Mouse (Mus musculus): ENCODE data around the gene Neurl3.
A peak's percentile ranks its signal among the peaks of the same experiment; 100 is the strongest.

Gene Neurl3

GRCm38 (mm10) chr1:36258631-36259030, 15.8 kb downstream of the Neurl3 start:
- no peak for DNase-seq (ENCODE audit: low read depth, low spot score)

GRCm38 (mm10) chr1:36257276-36257675, 17.2 kb downstream of the Neurl3 start:
- DNase-seq (ENCODE audit: low read depth, low spot score), result no peak

DNA sequence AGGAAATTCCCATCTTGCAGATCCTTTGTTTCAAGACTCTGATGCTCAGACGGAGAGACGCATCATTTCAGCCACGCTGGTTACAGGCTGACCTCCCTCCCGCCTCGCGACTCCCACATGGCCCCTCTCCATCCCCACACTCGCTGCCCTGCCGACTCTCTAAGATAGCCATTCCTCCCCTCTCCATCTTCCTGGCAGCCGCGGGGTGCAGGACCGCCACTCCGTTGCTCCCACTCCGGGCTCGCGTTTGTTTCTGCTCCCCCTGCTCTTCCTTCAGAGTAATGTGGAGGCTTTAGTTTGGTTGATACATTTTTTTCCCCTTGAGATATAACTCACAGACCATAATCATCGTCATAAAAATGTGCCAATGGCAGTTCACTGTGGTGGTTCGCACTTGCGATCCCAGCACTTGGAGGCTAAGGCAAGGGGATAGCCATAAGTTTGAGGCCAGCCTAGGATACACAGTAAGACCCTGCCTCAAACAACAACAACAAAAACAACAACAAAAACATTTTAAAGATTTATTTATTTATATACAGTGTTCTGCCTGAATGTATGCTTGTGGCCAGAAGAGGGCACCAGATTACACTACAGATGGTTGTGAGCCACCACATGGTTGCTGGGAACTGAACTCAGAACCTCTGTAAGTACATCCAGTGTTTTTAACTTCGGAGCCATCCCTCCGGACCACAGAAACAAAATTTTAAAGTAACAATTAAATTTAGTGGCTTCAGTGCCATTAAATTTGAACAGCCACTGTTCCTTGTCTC, 18.4 kb downstream of the Neurl3 start:
- no peak for DNase-seq (ENCODE audit: low read depth, low spot score)

DNA sequence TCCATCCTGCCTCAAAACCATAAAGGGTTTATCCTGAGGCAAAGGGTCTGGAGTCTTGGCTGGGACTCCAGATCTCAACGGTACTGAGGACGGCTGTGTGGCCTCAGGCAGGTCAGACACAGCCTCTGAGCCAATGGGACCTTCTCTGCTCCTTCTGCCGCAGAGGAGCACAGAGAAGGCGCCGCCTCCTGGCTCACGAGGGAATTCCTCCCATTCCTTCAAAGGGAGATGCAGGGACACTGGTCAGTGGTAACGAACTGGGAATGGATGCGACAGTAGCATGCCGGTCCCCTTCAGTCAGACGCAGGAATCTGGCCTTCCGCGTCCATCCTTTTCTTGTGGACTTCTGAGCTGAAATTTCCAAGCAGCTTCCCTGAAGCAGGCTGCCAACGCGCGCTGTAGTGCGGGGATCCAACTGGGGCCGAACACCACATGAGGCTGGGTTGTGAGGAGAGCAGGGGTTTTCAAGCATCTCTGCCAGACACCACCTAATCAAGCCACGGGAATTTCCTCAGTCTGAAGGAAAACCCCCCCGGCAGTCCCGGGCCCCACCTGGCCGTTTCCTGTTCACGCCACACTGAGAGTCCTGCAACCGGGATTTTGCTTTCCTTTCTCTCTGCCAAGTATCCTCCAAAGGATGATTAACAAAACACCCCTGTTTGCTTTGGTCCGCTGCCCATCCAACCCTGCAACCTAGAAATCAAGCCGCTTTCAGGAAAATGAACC, 19.7 kb downstream of the Neurl3 start:
- DNase-seq (ENCODE audit: low read depth, low spot score), result no peak

- DNase-seq (ENCODE audit: low read depth, low spot score), result peak; percentile 76
These were observed 21.7 kb downstream of the Neurl3 start for GRCm38 (mm10) chr1:36252791-36253190.

- DNase-seq (ENCODE audit: low read depth, low spot score), result no peak
These were observed 23.1 kb downstream of the Neurl3 start for GRCm38 (mm10) chr1:36251426-36251825.

GRCm38 (mm10) chr1:36246688-36247087, 27.8 kb downstream of the Neurl3 start:
- no peak for DNase-seq (ENCODE audit: low read depth, low spot score)

GRCm38 (mm10) chr1:36244828-36245215, 29.7 kb downstream of the Neurl3 start:
- DNase-seq (ENCODE audit: low read depth, low spot score), result no peak

DNA sequence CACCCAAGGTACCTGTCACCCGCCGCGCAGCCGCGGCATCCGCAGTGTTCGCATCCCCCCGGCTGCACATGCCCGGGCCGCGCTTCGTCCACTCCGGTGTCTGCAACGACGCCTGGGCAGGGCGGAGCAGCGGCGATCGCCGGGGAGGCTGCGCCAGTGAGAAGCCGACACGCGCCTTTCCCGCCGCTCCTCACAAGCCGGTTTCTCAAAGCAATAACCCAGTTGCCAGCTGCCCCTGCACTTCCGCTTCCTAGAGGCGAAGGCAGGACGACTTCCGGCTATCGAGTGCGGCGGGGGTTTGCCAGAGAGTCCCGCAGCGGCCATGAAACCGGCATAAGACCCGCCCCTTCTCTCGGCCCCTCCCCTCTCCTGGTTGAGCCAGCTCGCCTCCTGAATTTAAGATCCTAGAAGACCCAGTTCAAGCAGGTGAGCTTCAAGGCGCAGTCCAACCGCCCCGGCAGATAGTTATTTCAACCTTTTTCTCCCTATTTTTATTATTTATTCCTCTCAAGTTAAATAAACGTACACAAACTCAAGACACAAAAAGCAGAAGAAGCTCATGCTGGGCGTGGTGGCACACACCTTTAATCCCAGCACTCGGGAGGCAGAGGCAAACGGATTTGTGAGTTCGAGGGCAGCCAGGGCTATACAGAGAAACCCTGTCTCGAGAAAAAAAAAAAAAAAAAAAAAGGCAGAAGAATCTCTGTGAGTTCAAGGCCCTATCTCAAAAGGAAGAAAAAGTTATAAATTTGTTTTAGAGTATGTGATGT, 30.2 kb downstream of the Neurl3 start, which contains the start of gene Uggt1:
Uggt1 (minus strand) TSS at position 663 of the 770 bp plus-strand sequence.
- peak; percentile 88 for DNase-seq (ENCODE audit: low read depth, low spot score)

GRCm38 (mm10) chr1:36243447-36244057, 30.9 kb downstream of the Neurl3 start:
- no peak for DNase-seq (ENCODE audit: low read depth, low spot score)

- DNase-seq (ENCODE audit: low read depth, low spot score), result no peak
These were observed 32.5 kb downstream of the Neurl3 start for GRCm38 (mm10) chr1:36241903-36242429.

DNA sequence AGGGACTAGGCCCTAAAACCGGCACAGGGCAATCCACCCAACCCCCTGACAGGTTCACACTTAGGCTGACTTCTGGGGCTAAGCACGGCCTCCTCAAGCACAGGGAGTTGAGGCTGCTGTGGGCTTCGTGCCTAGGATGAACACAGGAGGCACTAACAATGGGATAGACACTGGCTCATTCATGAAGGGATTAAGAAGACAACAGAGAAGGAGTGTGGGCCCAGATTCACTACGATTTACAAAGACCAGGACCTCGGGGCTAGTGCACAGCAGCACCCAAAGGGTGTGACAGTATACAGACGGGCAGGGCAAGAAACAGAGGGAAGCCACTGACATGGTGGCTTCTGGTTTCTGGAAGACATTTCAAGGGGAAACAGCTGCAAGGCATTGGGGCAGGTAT, 34.3 kb downstream of the Neurl3 start:
- no peak for DNase-seq (ENCODE audit: low read depth, low spot score)

- no peak for DNase-seq (ENCODE audit: low read depth, low spot score)
These were observed 35.1 kb downstream of the Neurl3 start for GRCm38 (mm10) chr1:36239396-36239795.

GRCm38 (mm10) chr1:36235855-36236254, 38.6 kb downstream of the Neurl3 start:
- no peak for DNase-seq (ENCODE audit: low read depth, low spot score)

DNA sequence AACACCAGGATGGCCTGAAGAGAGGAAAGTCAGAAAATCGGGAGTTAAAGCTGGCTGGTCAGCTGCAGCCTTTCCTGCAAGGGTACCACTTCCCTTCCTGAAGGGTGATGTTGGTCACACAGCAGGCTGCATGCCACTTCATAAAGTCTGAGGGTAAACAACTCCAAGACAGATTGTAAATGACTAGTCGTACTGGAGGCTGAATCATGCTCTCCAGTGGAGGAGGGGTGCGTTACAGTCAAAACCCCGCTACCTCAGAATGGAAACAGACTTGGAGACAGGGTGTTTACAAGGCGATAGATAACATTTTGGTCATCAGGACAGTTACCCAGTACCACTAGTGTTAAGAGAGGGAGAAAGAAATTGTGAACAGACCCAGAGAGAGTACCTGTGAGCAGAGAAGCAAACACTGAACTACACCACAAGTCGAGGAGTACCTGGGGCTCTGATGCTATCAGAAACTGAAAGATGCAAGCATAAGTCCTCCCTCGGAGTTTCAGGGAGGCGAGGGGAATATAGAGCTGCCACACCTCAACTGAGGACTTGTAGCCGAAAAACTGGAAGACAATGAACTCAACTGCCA, 39.3 kb downstream of the Neurl3 start:
- DNase-seq (ENCODE audit: low read depth, low spot score), result no peak

DNA sequence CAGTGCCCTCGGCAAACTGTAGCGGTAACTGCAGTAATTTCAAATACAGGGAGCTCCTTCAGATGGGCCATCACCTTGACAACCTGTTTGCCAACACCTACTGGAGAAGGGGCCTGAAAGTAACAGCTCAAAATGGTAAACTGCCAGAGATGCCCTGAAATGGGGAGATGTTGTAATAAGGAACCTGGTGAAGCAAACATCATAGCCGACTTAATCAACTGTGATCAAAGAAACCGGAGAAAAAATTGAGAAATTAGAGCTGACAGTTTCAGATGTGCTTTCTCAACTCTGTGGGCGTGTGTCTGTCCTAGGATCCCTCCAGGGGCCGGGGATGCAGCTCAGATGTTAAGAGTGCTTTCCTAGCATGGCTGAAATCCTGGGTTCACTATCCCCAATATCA, 41.3 kb downstream of the Neurl3 start:
- no peak for DNase-seq (ENCODE audit: low read depth, low spot score)

DNA sequence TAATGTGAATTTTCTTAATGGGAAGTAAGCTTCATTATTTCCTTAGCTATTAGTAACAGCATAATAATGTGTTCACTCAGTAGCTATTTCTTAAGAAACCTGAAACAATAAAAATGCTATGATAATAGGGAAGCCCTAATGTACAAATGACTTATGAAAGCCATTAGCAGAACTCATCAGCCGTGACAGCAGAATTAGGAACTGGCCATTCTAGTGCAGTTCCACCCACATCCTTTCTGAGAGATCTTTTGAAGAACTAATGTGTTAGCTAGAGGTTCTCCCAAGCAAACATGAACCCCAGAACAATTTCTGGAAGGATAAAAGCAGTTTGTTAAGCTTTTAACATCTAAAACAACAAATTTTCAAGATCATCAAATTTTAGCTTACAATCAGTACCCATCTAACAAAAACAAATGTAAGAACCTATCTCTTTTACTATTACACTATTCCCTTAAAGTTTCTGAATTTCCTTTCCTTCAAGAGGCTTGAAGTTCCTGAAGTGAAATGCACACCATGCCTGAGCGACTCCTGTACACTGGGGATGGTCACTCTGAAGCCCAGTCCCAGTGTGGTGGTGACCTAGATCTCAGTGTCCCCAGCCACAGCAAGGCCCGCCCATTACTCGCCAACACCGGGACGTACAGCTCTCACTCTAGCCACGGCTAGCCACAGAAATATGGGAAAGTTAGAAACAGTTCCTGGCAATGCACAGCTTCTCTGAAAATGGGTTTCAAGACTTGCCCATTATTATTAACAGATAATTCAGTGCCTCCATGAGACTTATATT, 43.4 kb downstream of the Neurl3 start:
- DNase-seq (ENCODE audit: low read depth, low spot score), result no peak

- DNase-seq (ENCODE audit: low read depth, low spot score), result no peak
These were observed 46.0 kb downstream of the Neurl3 start for GRCm38 (mm10) chr1:36228461-36228860.

GRCm38 (mm10) chr1:36224648-36225047, 49.8 kb downstream of the Neurl3 start:
- no peak for DNase-seq (ENCODE audit: low read depth, low spot score)

Measured in embryo, embryonic 11.5 days (tissue).